In genomic region chr5:150426595-150426994, GRCm38 (mm10) we compare ENCODE assay signal across 9 mouse cellular contexts.
A peak's percentile ranks its signal among the peaks of the same experiment; 100 is the strongest.
DNase-seq lines count a peak whose midpoint lies in the region; ATAC-seq and TF ChIP-seq lines count a peak whose summit lies in the region.
"Had no signal": no experiment of that assay in that cellular context is flagged by ENCODE, and none has a peak within 500 bp of the region (broad histone marks: within the 10 kb centered on the region; RNA-seq: fewer than 3 reads in every experiment).

No protein-coding gene starts in this region.

- TF ChIP-seq POLR2A in brain, embryonic 14.5 days (IDR thresholded peaks at IDR 0.05; ENCODE audit: borderline replicate concordance, extremely low read depth, insufficient read depth, insufficient read length, poor library complexity, severe bottlenecking) = no peak

- H3K27me3 ChIP-seq in midbrain, postnatal 0 days (ENCODE audit: insufficient read depth, low read length) = no peaks in the 10 kb centered on the region
- no peaks in the 10 kb centered on the region for H3K27me3 ChIP-seq in midbrain, embryonic 10.5 days (ENCODE audit: low read depth, poor library complexity, severe bottlenecking)
- H3K27me3 ChIP-seq in hindbrain, embryonic 16.5 days (replicated peaks; ENCODE audit: control insufficient read depth, insufficient read depth, low read length) = no peaks in the 10 kb centered on the region
- H3K27me3 ChIP-seq: stomach, embryonic 15.5 days had no signal

- H3K4me3 ChIP-seq in midbrain, postnatal 0 days (ENCODE audit: low read depth, low read length) = no peak overlapping the region
- no peak overlapping the region for H3K4me3 ChIP-seq in midbrain, embryonic 10.5 days
- no peak overlapping the region for H3K4me3 ChIP-seq in hindbrain, embryonic 16.5 days (ENCODE audit: low read length)
- H3K4me3 ChIP-seq: stomach, embryonic 15.5 days had no signal

- H3K4me1 ChIP-seq in midbrain, postnatal 0 days (ENCODE audit: insufficient read depth, low read length) = no peaks in the 10 kb centered on the region
- no peaks in the 10 kb centered on the region for H3K4me1 ChIP-seq in midbrain, embryonic 10.5 days
- no peaks in the 10 kb centered on the region for H3K4me1 ChIP-seq in hindbrain, embryonic 16.5 days (ENCODE audit: control insufficient read depth, insufficient read depth, low read depth, low read length)
- H3K4me1 ChIP-seq: stomach, embryonic 15.5 days had no signal

- H3K36me3 ChIP-seq in midbrain, postnatal 0 days (ENCODE audit: insufficient read depth, low read length) = peaks cover 69% of the 10 kb centered on the region
- no peaks in the 10 kb centered on the region for H3K36me3 ChIP-seq in midbrain, embryonic 10.5 days
- H3K36me3 ChIP-seq in hindbrain, embryonic 16.5 days (ENCODE audit: control insufficient read depth, insufficient read depth, low read length) = peaks cover 61% of the 10 kb centered on the region
- H3K36me3 ChIP-seq: stomach, embryonic 15.5 days had no signal

- no peak overlapping the region for H3K4me2 ChIP-seq in midbrain, postnatal 0 days (ENCODE audit: low read depth, low read length, poor library complexity, severe bottlenecking)
- H3K4me2 ChIP-seq in hindbrain, embryonic 16.5 days (ENCODE audit: low read length) = no peak overlapping the region
- H3K4me2 ChIP-seq: stomach, embryonic 15.5 days had no signal

- no peaks in the 10 kb centered on the region for H3K9me3 ChIP-seq in midbrain, postnatal 0 days (ENCODE audit: low read length)
- no peaks in the 10 kb centered on the region for H3K9me3 ChIP-seq in midbrain, embryonic 10.5 days (replicated peaks)
- 0 out of 2 replicates have a peak, but pooled peaks cover 2% of the 10 kb centered on the region for H3K9me3 ChIP-seq in hindbrain, embryonic 16.5 days (ENCODE audit: control insufficient read depth, low read length)
- H3K9me3 ChIP-seq: stomach, embryonic 15.5 days had no signal

- no peak overlapping the region for H3K27ac ChIP-seq in midbrain, postnatal 0 days (ENCODE audit: low read depth, low read length)
- no peak overlapping the region for H3K27ac ChIP-seq in midbrain, embryonic 10.5 days (replicated peaks)
- no peak overlapping the region for H3K27ac ChIP-seq in hindbrain, embryonic 16.5 days (ENCODE audit: low read depth, low read length)
- H3K27ac ChIP-seq: stomach, embryonic 15.5 days had no signal

- 98% methylated on average over 3 of the region's 3 CpGs for WGBS in midbrain, postnatal 0 days
- WGBS in midbrain, embryonic 10.5 days = 95% methylated on average over 3 of the region's 3 CpGs
- WGBS in hindbrain, embryonic 16.5 days = 82% methylated on average over 3 of the region's 3 CpGs

- peak; percentile 22 to 27 for DNase-seq in frontal cortex, postnatal 25 days (ENCODE audit: low spot score in 2 of 2)
- peak; percentile 64 for DNase-seq in midbrain, postnatal 0 days (ENCODE audit: low spot score)
- no peak for DNase-seq in midbrain, embryonic 10.5 days (ENCODE audit: low spot score)
- DNase-seq in brain, embryonic 14.5 days (ENCODE audit: low read depth) = peak; percentile 54
- DNase-seq in induced T-regulatory cell, adult 2 months (ENCODE audit: low read depth) = peak; percentile 58
- peak; percentile 17 for DNase-seq in retina, embryonic 14.5 days (ENCODE audit: low spot score)

- no peak overlapping the region for H3K9ac ChIP-seq in midbrain, postnatal 0 days (replicated peaks; ENCODE audit: low read length, poor library complexity, severe bottlenecking)
- H3K9ac ChIP-seq in hindbrain, embryonic 16.5 days (ENCODE audit: low read depth, low read length) = no peak overlapping the region
- H3K9ac ChIP-seq: stomach, embryonic 15.5 days had no signal

- TF ChIP-seq CTCF in midbrain, postnatal 0 days (IDR thresholded peaks at IDR 0.05) = peak; percentile 76
- TF ChIP-seq CTCF in brain, embryonic 14.5 days (IDR thresholded peaks at IDR 0.05; ENCODE audit: borderline replicate concordance, extremely low read depth, insufficient read depth, insufficient read length) = peak; percentile 59; the same call in 1 of the 2 replicates

- ATAC-seq in frontal cortex, adult (ENCODE audit: low TSS enrichment) = no peak
- no peak for ATAC-seq in midbrain, postnatal 0 days (ENCODE audit: low FRiP score)
- no peak for ATAC-seq in hindbrain, embryonic 16.5 days
